8 mouse cellular contexts compared by ENCODE assay signal in genomic region chr6:34780231-34780942, GRCm38 (mm10). TPM values are rescaled to one million over a fixed set of nuclear protein-coding genes. Genes with fewer than 3 reads are reported as not detected.
DNase-seq lines count a peak whose midpoint lies in the region; ATAC-seq lines count a peak whose summit lies in the region.

TSS of gene Agbl3 (plus strand) at chr6:34780432.

- DNase-seq in T-cell, adult 2 months (ENCODE audit: low spot score) = peak; percentile 91
- peak; percentile 95 to 96 for DNase-seq in cerebellum, postnatal 36 days
- DNase-seq in frontal cortex, postnatal 36 days (ENCODE audit: low spot score in 2 of 2) = peak; percentile 89 to 94
- DNase-seq in left cerebral cortex, adult 11 months (ENCODE audit: low spot score) = peak; percentile 80
- DNase-seq in lung, postnatal 4 days = peak; percentile 95 to 97
- peak; percentile 92 for DNase-seq in retina, postnatal 7 days (ENCODE audit: low read depth, low spot score)
- DNase-seq in urinary bladder, adult 2 months (ENCODE audit: low spot score) = peak; percentile 94

- peak within 1 kb of the TSS; percentile 98 for H3K27ac ChIP-seq in hindbrain, embryonic 15.5 days (replicated peaks)

- peak within 1 kb of the TSS; percentile 67 for H3K4me3 ChIP-seq in hindbrain, embryonic 15.5 days

- H3K9ac ChIP-seq in hindbrain, embryonic 15.5 days = peak within 1 kb of the TSS; percentile 82

- no peaks in the 10 kb centered on the region for H3K9me3 ChIP-seq in hindbrain, embryonic 15.5 days

- WGBS in hindbrain, embryonic 15.5 days = under 1% methylated on average over 81 of the region's 81 CpGs

- no peaks in the 10 kb centered on the region for H3K36me3 ChIP-seq in hindbrain, embryonic 15.5 days

- ATAC-seq in hindbrain, embryonic 15.5 days (ENCODE audit: low FRiP score, low read depth) = peak; percentile 97

- peak within 1 kb of the TSS; percentile 67 for H3K4me2 ChIP-seq in hindbrain, embryonic 15.5 days

- no peaks in the 10 kb centered on the region for H3K27me3 ChIP-seq in hindbrain, embryonic 15.5 days

- peaks cover 4% of the 10 kb centered on the region; the same call in 1 of the 2 replicates for H3K4me1 ChIP-seq in hindbrain, embryonic 15.5 days (replicated peaks)

RNA-seq across cellular contexts. Expression of gene Agbl3, which starts in this region (rescaled TPM):
- 11.1 and 13.2 TPM in 2 replicates for polyA plus RNA-seq in hindbrain, embryonic 15.5 days (2015; fragmentation: Nextera tagmentation; extraction: Ambion mirVana)
- polyA plus RNA-seq in urinary bladder, adult 2 months (2012; rRNA removed) = 11.2 and 13.2 TPM in 2 replicates

Comparison
In these comparisons a context has a peak if more than half of its experiments do, and no peak if none do; other contexts are left out.
1. Peak in every context shown above with its lines: DNase-seq, ATAC-seq, H3K4me3 ChIP-seq and H3K27ac ChIP-seq.